Mouse (Mus musculus): ENCODE results near the gene Ttc14. TPM values are rescaled to one million over a fixed set of nuclear protein-coding genes. Genes with fewer than 3 reads are reported as not detected.

Gene Ttc14
- 18.3 and 19.0 TPM in 2 replicates for polyA plus RNA-seq (2021; fragmentation: Nextera tagmentation)
- long read RNA-seq, experiment 1, full-length matches to known transcripts: 20 of 40 reads
- long read RNA-seq, experiment 1, partial matches to known transcripts: 7 of 40 reads
- long read RNA-seq, experiment 1, other reads (novel, unspliced or antisense): 13 of 40 reads
- long read RNA-seq, experiment 2, full-length matches to known transcripts: 174 of 227 reads
- long read RNA-seq, experiment 2, partial matches to known transcripts: 15 of 227 reads
- long read RNA-seq, experiment 2, other reads (novel, unspliced or antisense): 38 of 227 reads

DNA sequence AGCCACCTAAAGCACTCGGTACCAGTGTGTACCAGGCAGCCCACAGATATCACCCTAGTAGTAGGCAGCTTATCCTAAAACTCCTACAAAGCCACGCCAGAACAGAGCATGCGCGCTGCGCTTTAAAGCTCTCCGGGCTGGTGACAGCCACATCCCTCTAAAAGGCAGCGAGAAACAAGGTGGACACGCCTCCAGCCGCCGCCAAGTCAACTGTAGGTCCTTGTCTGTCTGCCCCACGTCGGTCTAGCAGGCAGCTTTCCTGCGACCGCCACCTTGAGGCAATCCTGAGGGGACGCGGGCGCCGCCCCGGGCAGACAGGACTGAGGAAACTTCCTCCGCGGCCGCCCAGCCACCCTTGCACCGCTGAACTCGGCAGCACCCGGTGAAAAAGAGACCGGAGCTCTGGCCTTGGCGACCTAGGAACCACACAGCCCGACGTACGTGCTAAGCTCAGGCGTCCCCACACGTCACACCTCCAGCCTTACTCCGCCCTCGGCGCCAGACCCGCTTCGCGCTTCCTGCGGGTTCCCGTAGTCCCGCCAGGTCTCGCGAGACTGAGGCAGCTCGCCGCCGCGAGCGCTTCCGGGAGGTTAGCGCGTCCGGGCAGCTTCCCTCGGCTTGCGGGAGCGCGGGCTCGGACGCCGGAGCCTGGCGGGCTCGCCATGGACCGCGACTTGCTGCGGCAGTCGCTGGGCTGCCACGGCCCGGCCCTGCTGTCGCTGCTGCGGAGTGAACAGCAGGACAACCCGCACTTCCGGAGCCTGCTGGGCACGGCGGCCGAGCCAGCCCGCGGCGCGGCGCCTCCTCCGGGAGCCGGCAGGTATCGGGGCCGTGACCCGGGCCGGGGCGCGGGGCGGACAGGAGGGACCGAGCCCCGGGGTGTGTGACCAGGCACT is at the start of gene Ttc14:
Ttc14 (plus strand) TSS at position 216 of the 896 bp plus-strand sequence.

DNA sequence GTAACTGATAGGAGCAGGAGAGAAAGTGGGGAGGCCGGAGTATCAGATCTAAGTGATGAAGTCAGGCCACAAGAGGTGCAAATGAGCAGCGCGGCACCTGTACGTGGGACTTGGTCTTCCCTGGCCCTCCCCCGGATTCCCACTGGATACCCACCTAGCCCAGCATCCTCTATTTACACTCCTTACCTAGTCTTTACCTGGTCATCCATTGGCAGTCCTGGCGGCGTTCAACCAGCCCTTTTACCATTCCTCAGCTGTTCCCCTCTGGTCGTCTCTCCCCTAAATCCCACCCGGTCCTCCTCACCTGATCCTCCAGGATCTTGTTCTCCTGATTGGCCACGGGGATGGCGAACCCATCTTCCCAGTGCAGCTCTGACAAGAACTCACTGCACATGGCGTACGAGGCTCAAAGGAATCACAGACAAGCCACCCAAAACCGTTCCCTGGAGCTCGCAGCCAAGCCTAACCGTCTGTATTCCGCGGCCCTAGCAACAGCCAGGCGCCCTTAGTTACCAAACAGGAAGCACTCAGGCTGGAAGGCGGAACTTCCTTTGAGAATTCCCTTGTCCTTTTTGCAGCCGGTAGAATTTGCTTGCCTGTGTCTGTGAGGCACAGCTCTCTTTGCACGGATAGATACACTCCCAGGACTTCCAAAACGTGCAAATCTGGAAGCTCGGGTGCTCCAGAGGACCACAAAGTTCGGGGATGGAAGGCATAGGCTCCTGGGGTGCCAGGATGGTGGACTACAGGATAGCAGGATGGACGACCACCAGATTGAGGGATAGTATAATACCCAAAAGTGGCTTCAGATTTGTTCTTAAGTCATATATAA is 44.4 kb downstream of the Ttc14 start, which contains the start of gene Ccdc39:
Ccdc39 (minus strand) TSS at position 510 of the 832 bp plus-strand sequence.

Other genes with a start within 250 kb of the Ttc14 start
- gene Ccdc39, start 44.5 kb downstream of the Ttc14 start, polyA plus RNA-seq (2021; fragmentation: Nextera tagmentation): 4.1 and 5.5 TPM in 2 replicates
- 16.9 and 22.4 TPM in 2 replicates for gene Fxr1, start 220.1 kb downstream of the Ttc14 start, polyA plus RNA-seq (2021; fragmentation: Nextera tagmentation)